Mouse (Mus musculus): ENCODE data around the gene Slc22a12.
A peak's percentile ranks its signal among the peaks of the same experiment; 100 is the strongest.

Gene Slc22a12

DNA sequence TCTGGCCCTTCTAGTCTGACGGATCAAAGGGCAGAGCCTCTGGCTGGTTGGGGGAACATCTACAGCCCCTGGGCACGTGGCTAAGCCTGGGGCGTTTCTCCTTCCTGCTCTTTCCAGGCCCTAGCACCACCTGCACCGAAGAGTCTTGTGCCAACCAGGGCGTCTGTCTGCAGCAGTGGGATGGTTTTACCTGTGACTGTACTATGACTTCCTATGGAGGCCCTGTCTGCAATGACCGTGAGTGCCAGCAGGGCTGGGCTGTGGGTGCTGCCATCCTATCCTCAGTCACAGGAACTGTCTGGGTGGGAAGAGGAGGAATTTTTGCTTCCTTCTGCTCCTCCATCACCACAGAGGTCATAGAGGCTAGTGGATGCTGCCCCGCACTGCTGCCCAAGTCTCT is 49.6 kb downstream of the Slc22a12 start:
- DNase-seq (ENCODE audit: low read depth), result no peak

DNA sequence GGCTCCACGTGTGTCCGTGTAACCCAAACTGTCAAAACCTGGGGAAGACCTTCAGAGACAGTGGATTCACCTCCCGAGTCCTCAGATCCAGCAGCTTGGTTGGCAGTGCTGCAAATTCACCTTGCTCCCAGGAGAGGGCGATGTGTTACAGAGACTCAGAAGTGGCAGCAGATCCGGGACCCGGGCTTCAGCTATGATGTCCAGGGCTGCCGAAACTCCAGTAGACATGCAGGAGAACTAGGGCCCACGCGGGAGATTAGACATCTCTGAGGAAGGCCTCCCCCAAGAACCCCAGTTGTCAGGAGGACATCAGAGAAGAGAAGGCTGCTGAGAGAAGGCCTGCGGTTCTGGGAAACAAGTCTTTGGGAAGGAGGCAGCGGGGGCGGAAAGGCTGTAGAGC is 50.7 kb downstream of the Slc22a12 start:
- peak; percentile 86 for DNase-seq (ENCODE audit: low read depth)

DNA sequence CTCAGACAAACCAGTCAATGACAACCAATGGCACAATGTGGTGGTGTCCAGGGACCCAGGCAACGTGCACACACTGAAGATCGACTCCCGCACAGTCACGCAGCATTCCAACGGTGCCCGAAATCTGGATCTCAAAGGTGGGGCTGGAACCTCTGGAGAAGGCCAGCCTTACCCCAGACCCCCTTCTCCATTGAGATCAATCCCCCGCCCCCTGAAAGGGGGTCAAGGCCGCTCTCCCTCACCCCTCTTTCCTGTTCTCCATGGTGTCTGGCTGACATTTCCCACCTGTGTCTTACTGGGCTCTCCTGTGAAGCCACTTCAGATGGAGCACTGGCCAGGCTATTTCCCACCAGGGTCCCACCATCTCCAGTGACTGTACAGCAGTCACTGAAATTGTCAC is 51.3 kb downstream of the Slc22a12 start:
- DNase-seq (ENCODE audit: low read depth), result no peak

DNA sequence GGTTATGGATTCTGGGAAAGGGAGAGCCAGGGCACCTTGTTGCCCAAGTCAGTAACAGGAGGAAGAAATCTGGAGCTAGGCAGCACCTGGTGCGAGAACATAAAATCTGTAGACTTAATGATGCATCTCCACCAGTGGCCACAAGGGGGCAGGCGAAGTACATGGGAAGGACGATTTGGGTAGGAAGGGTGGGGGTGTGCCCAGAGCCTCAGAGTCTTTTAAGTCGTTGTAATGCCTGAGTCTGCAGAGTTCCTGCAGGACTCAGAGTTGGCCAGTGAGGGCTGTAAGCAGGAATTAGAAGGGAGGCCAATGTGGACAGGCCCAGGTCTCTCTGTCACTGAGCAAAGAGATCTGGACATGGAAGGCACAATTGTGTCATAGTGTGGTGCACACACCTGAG is 53.8 kb downstream of the Slc22a12 start:
- peak; percentile 97 for DNase-seq (ENCODE audit: low read depth)

Measured in NIH3T3 (cell line).